Mouse (Mus musculus) forebrain, embryonic 12.5 days (tissue): ENCODE data around the gene Ugt1a10. TPM values are rescaled to one million over a fixed set of nuclear protein-coding genes. Genes with fewer than 3 reads are reported as not detected.

Experiments
- ATAC-seq: fragments of 200-750 bp; cut with Nextera tagmentation; 2 replicates; pipeline ENCODE4 v1.8.0; 2017; ENCODE audit warnings: moderate TSS enrichment; ENCODE audit not compliant: low FRiP score
- H3K27ac ChIP-seq: fragments of 300-500 bp; sonication (generic); 2 replicates; pipeline ENCODE4 v1.5.1; 2016; ENCODE audit warnings: mild to moderate bottlenecking
- H3K27me3 ChIP-seq: fragments of 300-500 bp; sonication (generic); 2 replicates; pipeline ENCODE4 v1.6.1; 2016; ENCODE audit warnings: mild to moderate bottlenecking
- H3K36me3 ChIP-seq: fragments of 300-500 bp; sonication (generic); replicated peaks from 2 replicates; pipeline ENCODE4 v1.6.1; 2016; ENCODE audit warnings: mild to moderate bottlenecking
- H3K4me1 ChIP-seq: fragments of 300-500 bp; sonication (generic); 2 replicates; pipeline ENCODE4 v1.6.1; 2016
- H3K4me2 ChIP-seq: fragments of 300-500 bp; sonication (generic); 2 replicates; pipeline ENCODE4 v1.6.1; 2016; ENCODE audit warnings: mild to moderate bottlenecking, moderate library complexity
- H3K4me3 ChIP-seq: fragments of 300-500 bp; sonication (generic); replicated peaks from 2 replicates; pipeline ENCODE4 v1.5.1; 2016; ENCODE audit warnings: mild to moderate bottlenecking
- H3K9ac ChIP-seq: fragments of 300-500 bp; sonication (generic); 2 replicates; pipeline ENCODE4 v1.6.1; 2016; ENCODE audit warnings: mild to moderate bottlenecking
- H3K9me3 ChIP-seq: fragments of 300-500 bp; sonication (generic); 2 replicates; pipeline ENCODE4 v1.6.1; 2016
- WGBS: fragments of 180-500 bp; shearing (Covaris S2); methylation state at CpG from one replicate; pipeline ENCODE4 v1.1.7; 2016; 5-methylcytosine and 5-hydroxymethylcytosine counted together
- polyA plus RNA-seq: library from polyadenylated mRNA; unstranded; fragments of >200 nt; fragmentation: Nextera tagmentation; extraction: Ambion mirVana; gene quantifications from 2 replicates; pipeline ENCODE4 v1.2.1, GENCODE M21; 2016

Gene Ugt1a10
- polyA plus RNA-seq, 1 experiment from 2014 or later = not detected

DNA sequence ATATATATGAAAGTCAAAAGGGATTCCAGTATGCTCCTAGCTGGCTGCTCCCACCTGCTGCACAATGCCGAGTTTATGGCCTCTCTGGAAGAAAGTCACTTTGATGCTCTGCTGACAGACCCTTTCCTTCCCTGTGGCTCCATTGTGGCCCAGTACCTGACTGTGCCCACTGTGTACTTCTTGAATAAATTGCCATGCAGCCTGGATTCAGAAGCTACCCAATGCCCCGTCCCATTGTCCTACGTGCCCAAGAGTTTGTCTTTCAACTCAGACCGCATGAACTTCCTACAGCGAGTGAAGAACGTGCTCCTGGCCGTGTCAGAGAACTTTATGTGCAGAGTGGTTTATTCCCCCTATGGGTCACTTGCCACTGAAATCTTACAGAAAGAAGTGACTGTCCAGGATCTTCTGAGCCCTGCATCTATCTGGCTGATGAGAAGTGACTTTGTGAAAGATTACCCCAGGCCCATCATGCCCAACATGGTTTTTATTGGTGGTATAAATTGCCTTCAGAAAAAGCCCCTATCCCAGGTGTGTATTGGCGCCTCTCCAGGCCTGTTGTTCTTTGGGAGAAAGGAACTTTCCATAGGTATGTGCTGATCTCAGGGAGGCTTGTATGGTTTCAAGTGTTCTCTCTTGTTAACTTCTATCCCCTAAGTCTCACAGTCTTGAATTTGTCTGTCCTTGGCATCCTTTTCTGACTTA lies 157.3 kb downstream of the Ugt1a10 start:
- WGBS = 64% methylated on average over 8 of the region's 8 CpGs
- H3K9ac ChIP-seq = no peak overlapping the region
- no peak overlapping the region for H3K4me2 ChIP-seq
- peak; percentile 22 for ATAC-seq
- H3K4me1 ChIP-seq = no peaks in the 10 kb centered on the region
- no peak overlapping the region for H3K4me3 ChIP-seq
- H3K27ac ChIP-seq = no peak overlapping the region
- H3K27me3 ChIP-seq = no peaks in the 10 kb centered on the region
- H3K36me3 ChIP-seq = no peaks in the 10 kb centered on the region
- peaks cover 59% of the 10 kb centered on the region for H3K9me3 ChIP-seq

DNA sequence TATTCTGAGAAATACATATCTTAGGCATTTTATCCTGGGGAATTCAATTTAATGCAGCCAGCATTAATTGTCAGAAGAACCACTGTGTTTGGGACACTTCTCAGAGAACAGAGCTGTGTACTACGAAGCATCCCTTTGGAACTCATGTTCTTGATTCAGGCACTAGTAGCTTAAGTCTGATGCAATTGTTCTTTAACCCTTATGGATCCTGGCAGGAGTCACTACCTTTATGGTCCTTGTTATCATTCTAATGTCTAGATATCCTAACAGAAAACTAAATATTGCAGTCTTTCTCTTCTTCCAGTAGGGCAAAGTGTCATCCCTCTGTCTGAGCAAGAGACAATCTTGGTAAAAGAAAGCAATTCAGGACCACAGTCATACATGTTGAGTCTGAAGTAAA lies 157.9 kb downstream of the Ugt1a10 start:
- ATAC-seq = no peak
- H3K27me3 ChIP-seq = no peaks in the 10 kb centered on the region
- WGBS = 79% methylated on average over 1 of the region's 1 CpGs

DNA sequence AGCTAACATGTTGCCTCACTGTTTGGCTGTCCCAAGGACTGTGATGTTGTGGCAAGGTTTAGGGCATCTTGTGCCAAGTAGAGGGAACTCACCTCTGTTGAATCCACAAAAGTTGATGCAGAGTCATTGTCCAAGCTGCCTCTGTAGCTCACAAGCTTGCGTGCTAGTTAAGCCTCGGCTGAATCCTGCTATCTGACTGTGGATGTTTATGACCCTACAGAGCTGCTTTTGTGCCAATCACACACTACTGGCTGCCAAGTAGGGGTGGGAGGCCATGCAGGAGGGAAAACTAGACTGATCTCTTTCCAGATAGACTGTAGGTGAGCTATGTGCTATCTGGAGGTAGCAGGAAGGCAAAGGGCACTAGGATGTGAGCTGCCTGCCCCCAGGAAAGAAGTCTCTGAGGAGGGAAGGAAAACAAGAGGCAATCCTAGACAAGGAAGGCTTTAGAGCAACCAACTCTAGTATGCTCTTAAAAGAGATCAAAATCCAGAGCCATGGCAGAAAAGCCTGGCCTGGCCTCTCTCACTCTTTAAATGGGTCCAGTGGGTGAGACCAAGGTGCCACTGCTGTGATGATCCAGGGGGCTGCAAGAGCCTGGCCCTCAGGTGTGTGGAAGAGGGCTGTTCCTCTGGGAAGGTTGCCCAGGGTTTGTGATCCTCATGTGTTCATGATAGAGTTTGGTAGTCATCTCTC lies 158.7 kb downstream of the Ugt1a10 start:
- H3K4me1 ChIP-seq = no peaks in the 10 kb centered on the region
- 86% methylated on average over 2 of the region's 2 CpGs for WGBS
- H3K4me2 ChIP-seq = no peak overlapping the region
- H3K27me3 ChIP-seq = no peaks in the 10 kb centered on the region
- no peaks in the 10 kb centered on the region for H3K36me3 ChIP-seq
- no peak overlapping the region for H3K27ac ChIP-seq
- H3K4me3 ChIP-seq = no peak overlapping the region
- peaks cover 61% of the 10 kb centered on the region for H3K9me3 ChIP-seq
- H3K9ac ChIP-seq = no peak overlapping the region
- ATAC-seq = no peak

More for the DNA sequence above, 157.9 kb downstream of the Ugt1a10 start:
- Histone ChIP-seq H3K4me1 (no peaks in the 10 kb centered on the region), H3K36me3 (no peaks in the 10 kb centered on the region), H3K9ac (no peak overlapping the region), H3K27ac (no peak overlapping the region), H3K4me2 (no peak overlapping the region), H3K4me3 (no peak overlapping the region), H3K9me3 (peaks cover 61% of the 10 kb centered on the region)

DNA sequence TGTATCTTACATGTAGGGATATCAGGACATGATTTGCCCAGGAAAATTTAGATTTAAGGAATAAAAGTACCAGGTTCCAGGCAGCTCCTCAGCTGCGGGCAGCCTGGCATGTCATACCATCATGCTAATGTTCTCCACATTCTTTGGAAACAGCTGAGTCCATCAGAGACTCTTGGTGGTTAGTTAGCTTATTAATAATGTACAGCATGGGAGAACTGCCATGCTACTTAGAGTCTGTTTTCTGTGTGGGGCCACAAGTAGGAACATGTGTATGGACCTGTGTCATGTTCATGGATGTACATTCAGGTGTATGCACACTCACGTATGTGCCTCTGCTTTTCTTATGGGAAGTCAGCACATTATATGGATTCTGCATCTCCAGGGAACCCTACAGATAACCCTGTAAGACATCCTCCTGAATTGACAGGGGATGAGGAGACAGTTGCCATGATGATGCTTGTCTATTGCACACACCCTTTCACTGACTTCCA lies 159.3 kb downstream of the Ugt1a10 start:
- WGBS = 82% methylated on average over 2 of the region's 2 CpGs
- Histone ChIP-seq H3K27ac (no peak overlapping the region), H3K9ac (no peak overlapping the region), H3K4me2 (no peak overlapping the region), H3K27me3 (no peaks in the 10 kb centered on the region), H3K9me3 (peaks cover 61% of the 10 kb centered on the region), H3K36me3 (no peaks in the 10 kb centered on the region), H3K4me3 (no peak overlapping the region), H3K4me1 (no peaks in the 10 kb centered on the region)
- ATAC-seq = no peak

DNA sequence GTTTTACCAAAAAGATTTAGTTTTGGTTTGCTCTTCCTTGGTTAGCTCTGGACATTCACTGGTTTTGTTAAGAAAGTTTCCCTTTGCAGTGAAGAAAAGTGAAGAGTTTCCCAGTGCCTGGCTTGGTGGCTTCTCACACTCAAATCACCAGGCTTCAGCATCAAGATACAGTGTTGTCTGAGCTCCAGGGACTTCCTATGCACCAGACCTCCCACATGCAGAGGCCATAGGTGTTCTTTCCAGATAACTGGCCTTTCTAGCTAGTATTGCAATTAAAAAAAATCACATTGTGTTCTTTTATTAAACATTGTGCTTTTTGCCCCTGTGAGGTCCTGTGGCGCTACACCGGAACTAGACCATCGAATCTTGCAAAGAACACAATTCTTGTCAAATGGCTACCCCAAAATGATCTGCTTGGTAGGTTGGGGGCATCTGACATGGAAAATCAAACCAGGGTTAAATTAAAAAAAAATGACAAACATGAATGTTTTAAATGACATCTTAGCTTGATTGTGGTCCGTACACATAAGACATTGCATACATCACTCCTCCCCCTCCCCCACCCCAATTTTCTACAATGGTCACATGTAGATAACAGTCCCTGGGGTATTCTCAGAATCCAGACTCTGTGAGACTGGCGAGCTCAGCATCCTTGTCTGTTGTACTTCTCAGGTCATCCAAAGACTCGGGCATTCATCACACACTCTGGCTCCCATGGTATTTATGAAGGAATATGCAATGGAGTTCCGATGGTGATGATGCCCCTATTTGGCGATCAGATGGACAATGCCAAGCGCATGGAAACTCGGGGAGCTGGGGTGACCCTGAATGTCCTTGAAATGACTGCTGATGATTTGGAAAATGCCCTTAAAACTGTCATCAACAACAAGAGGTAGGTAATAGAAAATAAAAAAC lies 160.5 kb downstream of the Ugt1a10 start:
- Histone ChIP-seq H3K9me3 (peaks cover 61% of the 10 kb centered on the region), H3K9ac (no peak overlapping the region), H3K4me2 (no peak overlapping the region), H3K27me3 (no peaks in the 10 kb centered on the region), H3K27ac (no peak overlapping the region), H3K4me1 (no peaks in the 10 kb centered on the region), H3K4me3 (no peak overlapping the region), H3K36me3 (no peaks in the 10 kb centered on the region)
- 72% methylated on average over 10 of the region's 10 CpGs for WGBS
- ATAC-seq = no peak

DNA sequence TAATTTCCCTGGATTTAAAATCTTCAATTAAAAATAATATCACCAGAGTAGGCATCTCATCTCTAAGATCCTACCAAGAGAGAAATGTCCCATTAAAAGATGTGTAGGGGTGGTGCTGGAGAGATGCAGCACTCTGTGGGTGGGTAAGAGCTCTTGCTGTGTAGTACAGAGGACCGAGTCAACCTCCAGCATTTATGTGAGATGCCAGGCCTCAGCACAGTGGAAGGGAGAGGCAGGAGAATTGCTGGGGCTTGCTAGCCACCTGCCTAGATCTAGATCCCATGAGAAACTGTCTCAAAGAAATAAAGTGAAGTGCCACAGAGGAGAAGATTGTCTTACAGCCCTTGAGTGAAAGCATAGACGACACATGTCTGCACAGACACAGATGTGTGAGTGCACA lies 161.4 kb downstream of the Ugt1a10 start:
- H3K36me3 ChIP-seq = no peaks in the 10 kb centered on the region
- no peak overlapping the region for H3K9ac ChIP-seq
- no peak overlapping the region for H3K4me2 ChIP-seq
- ATAC-seq = no peak
- peaks cover 58% of the 10 kb centered on the region for H3K9me3 ChIP-seq
- H3K4me1 ChIP-seq = no peaks in the 10 kb centered on the region
- no peak overlapping the region for H3K4me3 ChIP-seq
- H3K27ac ChIP-seq = no peak overlapping the region
- 57% methylated on average over 2 of the region's 2 CpGs for WGBS
- no peaks in the 10 kb centered on the region for H3K27me3 ChIP-seq

DNA sequence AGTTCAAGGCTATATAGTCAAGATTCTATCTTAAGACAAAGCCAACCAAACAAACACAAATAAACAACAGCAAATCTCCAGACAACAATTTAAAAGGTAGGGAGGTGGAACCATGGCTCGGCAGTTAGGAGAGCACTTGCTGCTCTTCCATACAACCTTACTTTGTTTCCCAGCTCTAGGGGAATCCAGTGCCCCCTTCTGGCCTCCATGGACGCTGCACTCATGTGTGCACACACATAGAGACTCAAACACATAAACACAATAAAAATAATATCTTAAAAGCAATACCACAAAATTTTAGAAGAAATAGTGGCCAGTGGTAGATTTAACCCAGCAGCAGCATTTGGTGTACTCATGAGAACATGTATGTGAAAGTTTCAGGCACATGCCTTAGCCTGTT lies 162.0 kb downstream of the Ugt1a10 start:
- Histone ChIP-seq H3K4me1 (no peaks in the 10 kb centered on the region), H3K27ac (no peak overlapping the region), H3K9me3 (peaks cover 54% of the 10 kb centered on the region), H3K36me3 (no peaks in the 10 kb centered on the region), H3K9ac (no peak overlapping the region), H3K27me3 (no peaks in the 10 kb centered on the region), H3K4me2 (no peak overlapping the region), H3K4me3 (no peak overlapping the region)
- ATAC-seq = no peak
- WGBS = 64% methylated on average over 2 of the region's 2 CpGs

DNA sequence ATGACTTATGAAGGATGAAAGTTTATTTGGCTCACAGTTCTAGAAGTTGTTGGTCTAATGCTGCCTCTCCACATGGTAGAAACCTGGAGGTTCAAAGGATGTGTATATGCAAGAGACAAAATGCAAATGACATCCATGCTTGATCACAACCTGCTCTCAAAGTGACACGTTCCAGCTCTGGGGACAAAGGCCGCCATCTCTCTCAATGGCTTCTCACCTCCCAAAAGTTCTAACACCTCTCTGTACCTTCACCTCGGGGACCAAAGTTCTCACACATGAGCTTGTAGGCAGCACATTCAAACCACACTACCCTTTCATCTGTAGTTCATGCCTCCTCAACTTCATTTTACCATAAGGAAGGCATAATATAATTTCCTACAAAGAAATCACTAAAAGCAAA lies 162.4 kb downstream of the Ugt1a10 start:
- Histone ChIP-seq H3K9me3 (peaks cover 52% of the 10 kb centered on the region), H3K27ac (no peak overlapping the region), H3K4me1 (no peaks in the 10 kb centered on the region), H3K9ac (no peak overlapping the region), H3K4me2 (no peak overlapping the region), H3K27me3 (no peaks in the 10 kb centered on the region), H3K4me3 (no peak overlapping the region), H3K36me3 (no peaks in the 10 kb centered on the region)
- ATAC-seq = no peak
- 45% methylated on average over 3 of the region's 3 CpGs for WGBS

DNA sequence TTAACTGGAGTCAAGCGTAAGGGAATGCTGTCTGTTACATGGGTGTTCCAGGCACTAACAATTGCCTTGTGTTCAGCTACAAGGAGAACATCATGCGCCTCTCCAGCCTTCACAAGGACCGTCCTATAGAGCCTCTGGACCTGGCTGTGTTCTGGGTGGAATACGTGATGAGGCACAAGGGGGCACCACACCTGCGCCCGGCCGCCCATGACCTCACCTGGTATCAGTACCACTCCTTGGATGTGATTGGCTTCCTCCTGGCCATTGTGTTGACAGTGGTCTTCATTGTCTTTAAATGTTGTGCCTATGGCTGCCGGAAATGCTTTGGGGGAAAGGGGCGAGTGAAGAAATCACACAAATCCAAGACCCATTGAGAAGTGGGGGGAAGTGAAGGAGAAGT lies 162.9 kb downstream of the Ugt1a10 start:
- Histone ChIP-seq H3K4me1 (no peaks in the 10 kb centered on the region), H3K9ac (no peak overlapping the region), H3K27me3 (no peaks in the 10 kb centered on the region), H3K4me2 (no peak overlapping the region), H3K9me3 (peaks cover 47% of the 10 kb centered on the region), H3K27ac (no peak overlapping the region), H3K36me3 (no peaks in the 10 kb centered on the region), H3K4me3 (no peak overlapping the region)
- ATAC-seq = no peak
- 74% methylated on average over 9 of the region's 9 CpGs for WGBS

DNA sequence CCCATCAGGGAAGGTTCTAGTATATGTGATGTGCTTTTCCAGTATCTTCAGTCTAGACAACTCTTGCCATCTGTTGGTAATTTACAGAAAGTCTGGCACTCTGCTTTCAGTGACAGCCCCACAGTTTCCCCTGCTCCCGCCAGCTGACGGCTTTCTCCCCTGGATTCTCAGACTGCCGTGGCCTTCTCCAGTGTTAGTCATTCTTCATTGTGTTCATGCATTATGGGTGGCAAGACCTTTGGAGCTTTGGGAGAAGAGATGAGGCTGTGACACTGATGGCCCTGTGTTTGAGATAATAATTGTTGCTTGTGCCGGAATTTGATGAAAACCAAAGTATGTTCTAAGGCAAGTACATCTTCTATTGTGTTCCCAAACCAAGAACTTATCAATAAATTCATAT lies 163.4 kb downstream of the Ugt1a10 start:
- no peak overlapping the region for H3K4me3 ChIP-seq
- no peaks in the 10 kb centered on the region for H3K27me3 ChIP-seq
- no peaks in the 10 kb centered on the region for H3K36me3 ChIP-seq
- ATAC-seq = no peak
- H3K4me2 ChIP-seq = no peak overlapping the region
- no peaks in the 10 kb centered on the region for H3K4me1 ChIP-seq
- no peak overlapping the region for H3K27ac ChIP-seq
- H3K9ac ChIP-seq = no peak overlapping the region
- 51% methylated on average over 4 of the region's 4 CpGs for WGBS
- peaks cover 42% of the 10 kb centered on the region for H3K9me3 ChIP-seq

DNA sequence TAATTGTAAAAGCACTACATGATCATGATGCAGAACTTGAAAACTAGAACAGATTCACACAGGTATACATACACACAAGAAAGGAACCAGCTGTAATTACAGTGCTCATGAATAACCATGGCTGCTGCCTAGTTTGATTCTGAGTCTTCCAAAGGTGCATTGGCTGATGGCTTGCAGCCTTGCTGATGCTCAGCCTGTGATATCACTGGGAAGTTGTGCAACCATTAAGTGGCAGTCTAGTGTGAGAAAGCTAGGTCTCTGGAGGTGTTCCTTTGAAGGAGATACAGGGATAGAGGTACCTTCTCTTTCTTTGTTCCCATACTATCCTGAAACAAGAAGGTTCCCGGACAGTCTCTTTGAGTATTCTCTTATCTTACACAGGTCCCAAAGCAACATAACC lies 163.9 kb downstream of the Ugt1a10 start:
- no peak overlapping the region for H3K27ac ChIP-seq
- WGBS = 18% methylated on average over 1 of the region's 1 CpGs
- no peak for ATAC-seq

DNA sequence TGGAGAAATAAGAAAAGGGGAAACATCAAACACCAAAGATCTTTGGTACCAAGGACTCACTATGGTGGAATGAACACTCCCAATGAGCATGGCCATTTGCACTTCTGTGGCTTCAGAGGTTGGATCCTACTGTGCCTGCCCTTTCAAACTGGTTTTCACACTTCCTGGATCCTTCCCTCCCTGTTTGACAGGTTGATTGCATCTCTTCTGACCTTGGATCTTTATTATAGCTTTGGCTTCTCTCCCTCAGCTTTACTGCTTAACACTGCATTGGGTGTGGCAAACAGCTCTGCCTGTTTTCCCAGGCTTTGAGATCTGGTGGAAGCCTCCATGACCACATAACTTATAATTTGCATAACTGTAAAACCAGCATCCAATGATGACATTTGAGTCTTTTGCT lies 165.1 kb downstream of the Ugt1a10 start:
- ATAC-seq = no peak
- peaks cover 27% of the 10 kb centered on the region for H3K9me3 ChIP-seq
- no peak overlapping the region for H3K9ac ChIP-seq
- no peak overlapping the region for H3K4me2 ChIP-seq
- no peaks in the 10 kb centered on the region for H3K27me3 ChIP-seq
- H3K4me1 ChIP-seq = no peaks in the 10 kb centered on the region
- no peak overlapping the region for H3K27ac ChIP-seq
- H3K36me3 ChIP-seq = no peaks in the 10 kb centered on the region
- no peak overlapping the region for H3K4me3 ChIP-seq

More for the DNA sequence above, 163.9 kb downstream of the Ugt1a10 start:
- no peaks in the 10 kb centered on the region for H3K36me3 ChIP-seq
- H3K9ac ChIP-seq = no peak overlapping the region
- no peak overlapping the region for H3K4me2 ChIP-seq
- no peak overlapping the region for H3K4me3 ChIP-seq
- H3K9me3 ChIP-seq = peaks cover 37% of the 10 kb centered on the region
- no peaks in the 10 kb centered on the region for H3K27me3 ChIP-seq
- no peaks in the 10 kb centered on the region for H3K4me1 ChIP-seq
